Mouse (Mus musculus): Measurements from ENCODE around the gene Catip.
A peak's percentile ranks its signal among the peaks of the same experiment; 100 is the strongest.

- TF ChIP-seq CTCF (IDR thresholded peaks at IDR 0.05; ENCODE audit: control insufficient read depth, insufficient read depth, insufficient replicate concordance, low read depth, low read length) (no peak), POLR2A (IDR thresholded peaks at IDR 0.05; ENCODE audit: control insufficient read depth, low read depth, low read length) (peak; percentile 40; the same call in 1 of the 2 replicates)
Measured at GRCm38 (mm10) chr1:74390924-74391748, 29.2 kb downstream of the Catip start, which contains the start of gene Ctdsp1.

All from testis, adult 2 months (tissue).